Mouse (Mus musculus) embryonic facial prominence, embryonic 14.5 days (tissue): ENCODE results near the gene Pcf11. TPM values are rescaled to one million over a fixed set of nuclear protein-coding genes. Genes with fewer than 3 reads are reported as not detected.

Source experiments
- ATAC-seq: fragments of 200-750 bp; cut with Nextera tagmentation; 2 replicates; pipeline ENCODE4 v1.8.0; 2017; ENCODE audit warnings: low read depth, moderate number of reproducible peaks, moderate TSS enrichment
- DNase-seq: peaks from one replicate; pipeline ENCODE4 v3.0.0-alpha.2; 2015; ENCODE audit warnings: low spot score
- H3K27ac ChIP-seq: fragments of 300-500 bp; sonication (generic); replicated peaks from 2 replicates; pipeline ENCODE4 v1.5.1; 2014; ENCODE audit warnings: low read depth, mild to moderate bottlenecking, low read length, moderate library complexity
- H3K27me3 ChIP-seq: fragments of 300-500 bp; sonication (generic); replicated peaks from 2 replicates; pipeline ENCODE4 v1.6.1; 2014; ENCODE audit warnings: low read length; ENCODE audit not compliant: control insufficient read depth, insufficient read depth
- H3K36me3 ChIP-seq: fragments of 300-500 bp; sonication (generic); 2 replicates; pipeline ENCODE4 v1.6.1; 2014; ENCODE audit warnings: low read length, mixed read lengths; ENCODE audit not compliant: control insufficient read depth, insufficient read depth
- H3K4me1 ChIP-seq: fragments of 300-500 bp; sonication (generic); 2 replicates; pipeline ENCODE4 v1.6.1; 2014; ENCODE audit warnings: antibody characterized with exemption, low read length; ENCODE audit not compliant: control insufficient read depth, insufficient read depth
- H3K4me2 ChIP-seq: fragments of 300-500 bp; sonication (generic); 2 replicates; pipeline ENCODE4 v1.6.1; 2014; ENCODE audit warnings: low read depth, mild to moderate bottlenecking, low read length, moderate library complexity, mixed read lengths
- H3K4me3 ChIP-seq: fragments of 300-500 bp; sonication (generic); 2 replicates; pipeline ENCODE4 v1.5.1; 2014; ENCODE audit warnings: low read depth, mild to moderate bottlenecking, low read length
- H3K9ac ChIP-seq: fragments of 300-500 bp; sonication (generic); 2 replicates; pipeline ENCODE4 v1.6.1; 2014; ENCODE audit warnings: low read depth, mild to moderate bottlenecking, low read length, moderate library complexity, mixed read lengths
- H3K9me3 ChIP-seq: fragments of 300-500 bp; sonication (generic); 2 replicates; pipeline ENCODE4 v1.6.1; 2016; ENCODE audit warnings: low read length; ENCODE audit not compliant: control insufficient read depth
- whole genome bisulfite sequencing: fragments of 180-500 bp; shearing (Covaris S2); extraction: QIAGEN DNeasy Blood & Tissue Kit; methylation state at CpG from one replicate; pipeline ENCODE4 v1.1.7; 2014; 5-methylcytosine and 5-hydroxymethylcytosine counted together
- polyA plus RNA-seq: library from polyadenylated mRNA; unstranded; fragments of >200 nt; fragmentation: Nextera tagmentation; extraction: Ambion mirVana; gene quantifications from 2 replicates; pipeline ENCODE4 v1.2.1, GENCODE M21; 2014

Gene Pcf11
- polyA plus RNA-seq, 1 experiment from 2014 or later, result 19.6 TPM

GRCm38 (mm10) chr7:92630167-92630566 is 39.6 kb downstream of the Pcf11 start:
- H3K27ac ChIP-seq, result no peak overlapping the region
- WGBS, result 24% methylated on average over 2 of the region's 2 CpGs
- H3K36me3 ChIP-seq, result no peaks in the 10 kb centered on the region
- H3K4me2 ChIP-seq, result no peak overlapping the region
- no peak overlapping the region for H3K9ac ChIP-seq
- H3K4me1 ChIP-seq, result no peaks in the 10 kb centered on the region
- ATAC-seq (no peak), DNase-seq (peak; percentile 36)
- no peaks in the 10 kb centered on the region for H3K27me3 ChIP-seq
- no peaks in the 10 kb centered on the region for H3K9me3 ChIP-seq
- H3K4me3 ChIP-seq, result no peak overlapping the region

DNA sequence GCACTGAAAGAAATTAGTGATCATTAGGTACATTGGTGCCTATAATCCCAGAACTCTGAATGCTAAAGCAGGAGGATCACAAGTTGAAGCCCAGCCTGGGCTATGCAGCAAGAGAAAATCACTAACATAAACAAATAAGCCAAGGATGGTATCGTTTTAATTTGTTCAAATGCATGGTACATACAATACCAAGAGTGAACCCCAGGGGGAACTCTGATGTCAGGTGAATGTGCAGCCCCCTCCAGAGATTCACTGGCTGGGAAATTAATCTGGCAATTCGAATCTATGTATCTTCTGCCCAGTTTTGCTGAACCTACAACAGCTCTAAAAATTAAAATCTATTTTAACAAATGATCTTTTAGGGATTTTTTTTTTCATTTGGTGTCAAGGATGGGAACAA is 45.2 kb downstream of the Pcf11 start:
- DNase-seq, result no peak

GRCm38 (mm10) chr7:92610830-92611229 is 58.9 kb downstream of the Pcf11 start:
- 55% methylated on average over 7 of the region's 7 CpGs for WGBS
- Histone ChIP-seq H3K27ac (no peak overlapping the region), H3K9ac (no peak overlapping the region), H3K27me3 (no peaks in the 10 kb centered on the region), H3K4me3 (no peak overlapping the region), H3K36me3 (peaks cover 5% of the 10 kb centered on the region; the same call in 1 of the 2 replicates), H3K9me3 (no peaks in the 10 kb centered on the region), H3K4me1 (no peaks in the 10 kb centered on the region), H3K4me2 (no peak overlapping the region)
- ATAC-seq, result peak; percentile 44; the same call in 1 of the 2 replicates
- DNase-seq, result peak; percentile 44

More for the DNA sequence above, 45.2 kb downstream of the Pcf11 start:
- H3K4me2 ChIP-seq, result no peak overlapping the region
- no peaks in the 10 kb centered on the region for H3K36me3 ChIP-seq
- H3K9ac ChIP-seq, result no peak overlapping the region
- no peak overlapping the region for H3K27ac ChIP-seq
- no peaks in the 10 kb centered on the region for H3K27me3 ChIP-seq
- no peak overlapping the region for H3K4me3 ChIP-seq
- 60% methylated on average over 2 of the region's 2 CpGs for WGBS
- no peaks in the 10 kb centered on the region for H3K4me1 ChIP-seq
- H3K9me3 ChIP-seq, result no peaks in the 10 kb centered on the region
- no peak for ATAC-seq

- H3K27ac ChIP-seq, result no peak overlapping the region
- no peaks in the 10 kb centered on the region for H3K9me3 ChIP-seq
- ATAC-seq, result no peak
- H3K4me3 ChIP-seq, result no peak overlapping the region
- no peak overlapping the region for H3K4me2 ChIP-seq
- no peak for DNase-seq
- H3K4me1 ChIP-seq, result no peaks in the 10 kb centered on the region
- H3K36me3 ChIP-seq, result peaks cover 15% of the 10 kb centered on the region
- no peak overlapping the region for H3K9ac ChIP-seq
- no peaks in the 10 kb centered on the region for H3K27me3 ChIP-seq
- 82% methylated on average over 7 of the region's 7 CpGs for WGBS
Observed at GRCm38 (mm10) chr7:92604961-92605360, 64.8 kb downstream of the Pcf11 start.

Other genes with a start within 250 kb of the Pcf11 start
- gene Ccdc90b, start 108.8 kb downstream of the Pcf11 start, polyA plus RNA-seq, result 49.0 and 56.1 TPM in 2 replicates
- 5.8 and 7.2 TPM in 2 replicates for gene Ankrd42, start 32.8 kb downstream of the Pcf11 start, polyA plus RNA-seq
- gene Rab30, start 71.7 kb upstream of the Pcf11 start, polyA plus RNA-seq, result 21.3 and 25.8 TPM in 2 replicates
- 10.5 and 10.9 TPM in 2 replicates for gene Ddias, start 204.3 kb upstream of the Pcf11 start, polyA plus RNA-seq
- 30.6 and 32.2 TPM in 2 replicates for gene Prcp, start 204.5 kb upstream of the Pcf11 start, polyA plus RNA-seq